Mouse (Mus musculus) left cerebral cortex, adult 9 months (tissue): ENCODE results near the gene Fam8a1.
A peak's percentile ranks its signal among the peaks of the same experiment; 100 is the strongest.

Experiments
- DNase-seq, 2 experiments: peaks; one replicate each; pipeline ENCODE4 v3.0.0; 2022; ENCODE audit warnings: low spot score in 2 of 2

Fam8a1 gene

GRCm38 (mm10) chr13:46669048-46669619 lies at the start of gene Fam8a1:
Gene Fam8a1, plus strand, starts transcription at chr13:46669522.
- peak; percentile 64 to 92 for DNase-seq

- DNase-seq, result no peak
Observed at GRCm38 (mm10) chr13:46619633-46620032, 49.7 kb upstream of the Fam8a1 start.

GRCm38 (mm10) chr13:46620964-46621757 lies 48.2 kb upstream of the Fam8a1 start:
- no peak for DNase-seq

GRCm38 (mm10) chr13:46626608-46627007 lies 42.7 kb upstream of the Fam8a1 start:
- no peak for DNase-seq

- peak in 1 of 2 experiments; percentile 68 for DNase-seq
Observed at GRCm38 (mm10) chr13:46627841-46628240, 41.5 kb upstream of the Fam8a1 start.

GRCm38 (mm10) chr13:46629391-46629790 lies 39.9 kb upstream of the Fam8a1 start:
- no peak for DNase-seq

- DNase-seq, result no peak
Observed at GRCm38 (mm10) chr13:46632796-46633195, 36.5 kb upstream of the Fam8a1 start.

- peak in 1 of 2 experiments; percentile 63 for DNase-seq
Observed at GRCm38 (mm10) chr13:46633320-46634132, 35.8 kb upstream of the Fam8a1 start.

GRCm38 (mm10) chr13:46634133-46634488 lies 35.2 kb upstream of the Fam8a1 start:
- DNase-seq, result peak in 1 of 2 experiments; percentile 50

- DNase-seq, result no peak
Observed at GRCm38 (mm10) chr13:46640608-46641468, 28.5 kb upstream of the Fam8a1 start.

- no peak for DNase-seq
Observed at GRCm38 (mm10) chr13:46642318-46642717, 27.0 kb upstream of the Fam8a1 start.

- no peak for DNase-seq
Observed at GRCm38 (mm10) chr13:46644175-46644574, 25.1 kb upstream of the Fam8a1 start.

GRCm38 (mm10) chr13:46645476-46645875 lies 23.8 kb upstream of the Fam8a1 start:
- no peak for DNase-seq

- no peak for DNase-seq
Observed at GRCm38 (mm10) chr13:46651853-46652252, 17.5 kb upstream of the Fam8a1 start.

GRCm38 (mm10) chr13:46652671-46653070 lies 16.7 kb upstream of the Fam8a1 start:
- no peak for DNase-seq

GRCm38 (mm10) chr13:46653671-46654070 lies 15.7 kb upstream of the Fam8a1 start:
- DNase-seq, result no peak

GRCm38 (mm10) chr13:46654566-46654965 lies 14.8 kb upstream of the Fam8a1 start:
- no peak for DNase-seq

GRCm38 (mm10) chr13:46659211-46659610 lies 10.1 kb upstream of the Fam8a1 start:
- no peak for DNase-seq

- DNase-seq, result peak in 1 of 2 experiments; percentile 44
Observed at GRCm38 (mm10) chr13:46663461-46663964, 5.8 kb upstream of the Fam8a1 start.

- no peak for DNase-seq
Observed at GRCm38 (mm10) chr13:46669620-46670271, 424 bp downstream of the Fam8a1 start.

- no peak for DNase-seq
Observed at GRCm38 (mm10) chr13:46670514-46670913, 1.2 kb downstream of the Fam8a1 start.
